8 mouse cellular contexts compared by ENCODE assay signal in the genomic region with DNA sequence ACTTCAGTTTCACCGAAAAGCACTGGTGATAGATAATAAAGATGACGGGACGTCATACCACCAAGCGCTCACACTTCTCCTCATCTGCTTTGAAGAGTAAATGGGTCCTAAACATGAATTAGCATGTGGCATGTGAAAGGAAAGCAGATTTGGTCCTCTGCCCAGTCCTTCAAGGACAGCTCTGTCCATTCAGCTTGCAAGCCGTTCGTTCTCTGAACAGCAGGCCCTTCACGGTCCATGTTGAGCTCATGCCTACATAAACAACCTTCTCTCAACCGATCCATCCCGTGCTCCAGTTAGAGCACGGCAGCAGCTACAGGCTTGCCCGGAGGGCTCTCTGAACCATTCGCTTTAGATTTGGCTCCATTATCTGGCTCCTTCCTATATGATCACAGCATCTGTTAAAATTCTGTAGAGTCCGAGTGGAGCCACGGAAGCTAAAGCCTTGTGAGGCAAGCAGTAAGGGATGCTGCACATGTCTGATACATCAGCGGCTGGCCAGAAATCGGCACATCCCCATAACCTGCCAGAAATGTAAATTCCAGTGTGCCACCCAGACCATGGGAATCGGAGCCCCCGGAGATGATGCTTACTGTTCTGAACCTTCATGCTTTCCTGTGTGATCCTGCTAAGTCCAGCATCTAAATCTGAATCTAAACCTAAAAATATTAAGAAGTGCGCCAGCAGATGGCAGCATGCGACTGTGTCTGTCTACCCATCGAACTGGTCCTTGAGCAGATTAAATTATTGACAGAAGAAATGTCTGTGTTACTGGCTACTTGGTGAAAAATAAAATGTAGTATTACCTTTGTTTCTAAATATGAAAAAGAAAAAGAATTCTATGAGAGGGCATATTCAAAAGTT.
A peak's percentile ranks its signal among the peaks of the same experiment; 100 is the strongest.
DNase-seq lines count a peak whose midpoint lies in the region; ATAC-seq and TF ChIP-seq lines count a peak whose summit lies in the region.

No protein-coding gene starts in this region.

- H3K27me3 ChIP-seq in forebrain, embryonic 14.5 days (replicated peaks; ENCODE audit: control insufficient read depth, insufficient read depth, low read length) = no peaks in the 10 kb centered on the region
- H3K27me3 ChIP-seq in kidney, adult 2 months (replicated peaks; ENCODE audit: control insufficient read depth, insufficient read depth, low read length) = no peaks in the 10 kb centered on the region
- no peaks in the 10 kb centered on the region for H3K27me3 ChIP-seq in limb, embryonic 10.5 days (ENCODE audit: low read depth, poor library complexity, severe bottlenecking)
- no peaks in the 10 kb centered on the region for H3K27me3 ChIP-seq in neural tube, embryonic 13.5 days

- H3K4me1 ChIP-seq in forebrain, embryonic 14.5 days (ENCODE audit: control insufficient read depth, insufficient read depth, low read length) = no peaks in the 10 kb centered on the region
- no peaks in the 10 kb centered on the region for H3K4me1 ChIP-seq in kidney, adult 2 months (ENCODE audit: control insufficient read depth, insufficient read depth, low read length)
- H3K4me1 ChIP-seq in limb, embryonic 10.5 days = 0 out of 2 replicates have a peak, but pooled peaks cover 5% of the 10 kb centered on the region
- H3K4me1 ChIP-seq in neural tube, embryonic 13.5 days (replicated peaks) = no peaks in the 10 kb centered on the region

- no peak for TF ChIP-seq POLR2A in kidney, adult 2 months (IDR thresholded peaks at IDR 0.05; ENCODE audit: low read depth, low read length)

- H3K4me3 ChIP-seq in forebrain, embryonic 14.5 days (ENCODE audit: low read depth, low read length) = no peak overlapping the region
- H3K4me3 ChIP-seq in kidney, adult 2 months (ENCODE audit: insufficient read depth, low read depth, low read length) = no peak overlapping the region
- H3K4me3 ChIP-seq in limb, embryonic 10.5 days = no peak overlapping the region
- H3K4me3 ChIP-seq in neural tube, embryonic 13.5 days = no peak overlapping the region

- DNase-seq in testis, postnatal 10 days (ENCODE audit: low spot score) = peak; percentile 84
- no peak for DNase-seq in testis, postnatal 14 days (ENCODE audit: low spot score)
- peak; percentile 31 for DNase-seq in c-Kit-positive CD71-positive TER-119-negative erythroid progenitor cells, embryonic 14.5 days (ENCODE audit: low read depth)
- peak; percentile 84 for DNase-seq in forebrain, embryonic 14.5 days (ENCODE audit: low spot score)
- peak; percentile 56 for DNase-seq in kidney, adult 2 months
- peak; percentile 72 for DNase-seq in limb, embryonic 10.5 days (ENCODE audit: low spot score)

- H3K36me3 ChIP-seq in forebrain, embryonic 14.5 days (ENCODE audit: control insufficient read depth, insufficient read depth, low read length) = no peaks in the 10 kb centered on the region
- no peaks in the 10 kb centered on the region for H3K36me3 ChIP-seq in kidney, adult 2 months (ENCODE audit: control insufficient read depth, insufficient read depth, low read length)
- no peaks in the 10 kb centered on the region for H3K36me3 ChIP-seq in limb, embryonic 10.5 days
- H3K36me3 ChIP-seq in neural tube, embryonic 13.5 days = no peaks in the 10 kb centered on the region

- no peak overlapping the region for H3K9ac ChIP-seq in forebrain, embryonic 14.5 days (ENCODE audit: low read length)
- H3K9ac ChIP-seq in neural tube, embryonic 13.5 days = no peak overlapping the region

- H3K9me3 ChIP-seq in forebrain, embryonic 14.5 days (replicated peaks; ENCODE audit: control insufficient read depth, low read length) = no peaks in the 10 kb centered on the region
- no peaks in the 10 kb centered on the region for H3K9me3 ChIP-seq in limb, embryonic 10.5 days (replicated peaks)
- H3K9me3 ChIP-seq in neural tube, embryonic 13.5 days = no peaks in the 10 kb centered on the region

- WGBS in forebrain, embryonic 14.5 days = 73% methylated on average over 21 of the region's 21 CpGs
- WGBS in kidney, adult 2 months = 60% methylated on average over 21 of the region's 21 CpGs
- WGBS in limb, embryonic 10.5 days = 77% methylated on average over 21 of the region's 21 CpGs
- 74% methylated on average over 21 of the region's 21 CpGs for WGBS in neural tube, embryonic 13.5 days

- peak; percentile 67 for ATAC-seq in forebrain, embryonic 14.5 days
- ATAC-seq in neural tube, embryonic 13.5 days (ENCODE audit: low read depth) = peak; percentile 50; the same call in 1 of the 2 replicates
- no peak for ATAC-seq in granulocyte monocyte progenitor cell, adult 5-6 weeks (replicated peaks; ENCODE audit: poor library complexity, severe bottlenecking)

- TF ChIP-seq CTCF in kidney, adult 2 months (conservative IDR thresholded peaks at IDR 0.05; ENCODE audit: insufficient read depth, insufficient read length, low read depth, low read length) = peak; percentile 64

- no peak overlapping the region for H3K4me2 ChIP-seq in forebrain, embryonic 14.5 days (ENCODE audit: low read length)
- no peak overlapping the region for H3K4me2 ChIP-seq in neural tube, embryonic 13.5 days

- H3K27ac ChIP-seq in forebrain, embryonic 14.5 days (ENCODE audit: low read depth, low read length) = no peak overlapping the region
- H3K27ac ChIP-seq in kidney, adult 2 months (ENCODE audit: insufficient read depth, low read depth, low read length) = no peak overlapping the region
- no peak overlapping the region for H3K27ac ChIP-seq in limb, embryonic 10.5 days
- no peak overlapping the region for H3K27ac ChIP-seq in neural tube, embryonic 13.5 days (replicated peaks)
